Mouse (Mus musculus): ENCODE data around the gene Dcaf6. TPM values are rescaled to one million over a fixed set of nuclear protein-coding genes. Genes with fewer than 3 reads are reported as not detected.
"Not testable (repeated sequence)": the region's sequence is repeated elsewhere in the genome, so short reads cannot be mapped to it uniquely, and the experiment has no call there.

Dcaf6 gene
- total and polyA plus RNA-seq, 2 experiments from 2014 or later: 19.9 to 38.4 TPM

DNA sequence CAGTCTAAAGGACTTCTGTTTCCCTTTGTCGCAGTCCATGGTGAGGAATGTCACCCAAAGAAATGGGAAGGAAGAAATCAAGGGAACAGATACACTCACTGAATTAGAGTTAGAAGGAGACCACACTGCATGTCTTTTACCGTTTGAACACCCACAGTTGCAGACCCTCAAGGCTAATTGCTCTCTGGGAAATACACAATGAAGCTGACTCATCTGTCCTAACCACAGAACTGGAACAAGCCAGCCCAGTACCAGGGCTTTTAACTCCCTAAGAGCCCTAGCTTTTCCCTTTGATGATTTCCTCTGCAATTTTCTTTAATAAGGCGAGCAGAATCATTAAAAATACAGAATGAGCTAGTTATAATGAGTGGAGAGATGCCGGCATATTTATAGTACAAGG lies 115.8 kb downstream of the Dcaf6 start:
- no peaks in the 10 kb centered on the region for H3K4me1 ChIP-seq (ENCODE audit: insufficient read depth, low read length)
- ATAC-seq (ENCODE audit: low FRiP score) (peak; percentile 72), DNase-seq (ENCODE audit: low spot score) (peak; percentile 37)
- H3K36me3 ChIP-seq (ENCODE audit: insufficient read depth, low read length): no peaks in the 10 kb centered on the region
- no peaks in the 10 kb centered on the region for H3K9me3 ChIP-seq (ENCODE audit: low read length)
- no peak for TF ChIP-seq CTCF (IDR thresholded peaks at IDR 0.05)
- H3K27me3 ChIP-seq (ENCODE audit: insufficient read depth, low read length): no peaks in the 10 kb centered on the region
- no peak overlapping the region for H3K4me3 ChIP-seq (ENCODE audit: low read depth, low read length)
- 0 out of 2 replicates have a peak overlapping the region, but pooled peaks have one; percentile 26 for H3K27ac ChIP-seq (ENCODE audit: low read depth, low read length)
- H3K9ac ChIP-seq (replicated peaks; ENCODE audit: low read length, poor library complexity, severe bottlenecking): no peak overlapping the region
- H3K4me2 ChIP-seq (ENCODE audit: low read depth, low read length, poor library complexity, severe bottlenecking): no peak overlapping the region
- 46% methylated on average over 4 of the region's 4 CpGs for WGBS

DNA sequence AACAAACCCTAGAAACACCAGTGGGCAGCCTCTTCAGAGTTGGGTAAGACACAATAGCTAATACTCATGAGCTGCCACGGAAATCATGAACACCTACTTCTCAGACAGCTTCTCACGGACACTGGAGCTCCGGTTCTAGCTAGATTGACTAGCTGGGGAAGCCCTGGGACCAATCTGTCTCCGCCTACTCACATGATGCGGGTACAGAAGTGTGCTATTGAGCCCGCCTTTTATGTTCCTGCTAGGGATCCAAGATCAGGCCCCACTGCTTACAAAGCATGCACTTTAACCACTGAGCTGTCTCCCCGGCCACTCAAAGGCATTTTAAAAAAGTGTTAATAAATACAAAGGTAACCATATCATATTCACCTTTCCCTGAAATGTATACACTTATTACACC lies 118.1 kb downstream of the Dcaf6 start:
- Histone ChIP-seq H3K27me3 (ENCODE audit: insufficient read depth, low read length) (no peaks in the 10 kb centered on the region), H3K9me3 (ENCODE audit: low read length) (no peaks in the 10 kb centered on the region), H3K4me3 (ENCODE audit: low read depth, low read length) (no peak overlapping the region), H3K9ac (replicated peaks; ENCODE audit: low read length, poor library complexity, severe bottlenecking) (no peak overlapping the region), H3K27ac (ENCODE audit: low read depth, low read length) (no peak overlapping the region), H3K36me3 (ENCODE audit: insufficient read depth, low read length) (no peaks in the 10 kb centered on the region), H3K4me1 (ENCODE audit: insufficient read depth, low read length) (no peaks in the 10 kb centered on the region), H3K4me2 (ENCODE audit: low read depth, low read length, poor library complexity, severe bottlenecking) (no peak overlapping the region)
- ATAC-seq (ENCODE audit: low FRiP score): no peak
- no peak for TF ChIP-seq CTCF (IDR thresholded peaks at IDR 0.05)
- WGBS: 74% methylated on average over 7 of the region's 7 CpGs
- no peak for DNase-seq (ENCODE audit: low spot score)

GRCm38 (mm10) chr1:165332797-165333196 lies 127.5 kb downstream of the Dcaf6 start:
- ATAC-seq (ENCODE audit: low FRiP score): no peak
- no peak overlapping the region for H3K9ac ChIP-seq (replicated peaks; ENCODE audit: low read length, poor library complexity, severe bottlenecking)
- no peaks in the 10 kb centered on the region for H3K27me3 ChIP-seq (ENCODE audit: insufficient read depth, low read length)
- H3K4me2 ChIP-seq (ENCODE audit: low read depth, low read length, poor library complexity, severe bottlenecking): no peak overlapping the region
- TF ChIP-seq CTCF (IDR thresholded peaks at IDR 0.05): no peak
- peaks cover 6% of the 10 kb centered on the region; the same call in 1 of the 2 replicates for H3K36me3 ChIP-seq (ENCODE audit: insufficient read depth, low read length)
- H3K27ac ChIP-seq (ENCODE audit: low read depth, low read length): no peak overlapping the region
- no peaks in the 10 kb centered on the region for H3K9me3 ChIP-seq (ENCODE audit: low read length)
- H3K4me3 ChIP-seq (ENCODE audit: low read depth, low read length): no peak overlapping the region
- H3K4me1 ChIP-seq (ENCODE audit: insufficient read depth, low read length): no peaks in the 10 kb centered on the region
- 85% methylated on average over 3 of the region's 3 CpGs for WGBS
- no peak for DNase-seq (ENCODE audit: low spot score)

DNA sequence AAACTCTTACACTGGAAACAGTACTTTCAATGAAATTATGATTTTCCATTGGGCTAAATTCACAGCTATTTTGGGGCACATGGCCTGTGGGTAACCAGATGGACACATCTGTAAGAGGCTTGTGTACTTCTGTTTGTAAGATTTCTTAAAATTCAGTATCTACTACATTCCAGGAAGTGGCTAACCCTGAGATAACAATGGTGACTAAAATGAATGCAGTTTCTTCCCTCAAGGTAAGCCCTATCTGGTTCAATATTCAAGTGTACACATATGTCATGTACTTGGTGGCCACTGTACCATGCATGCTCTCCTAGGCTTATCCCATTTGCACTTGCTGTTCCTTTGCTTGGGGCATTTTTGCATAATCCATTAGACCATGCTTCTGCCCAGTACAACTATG lies 129.4 kb downstream of the Dcaf6 start:
- no peaks in the 10 kb centered on the region for H3K4me1 ChIP-seq (ENCODE audit: insufficient read depth, low read length)
- DNase-seq (ENCODE audit: low spot score) (no peak), ATAC-seq (ENCODE audit: low FRiP score) (no peak)
- H3K9ac ChIP-seq (replicated peaks; ENCODE audit: low read length, poor library complexity, severe bottlenecking): no peak overlapping the region
- H3K27me3 ChIP-seq (ENCODE audit: insufficient read depth, low read length): no peaks in the 10 kb centered on the region
- no peak overlapping the region for H3K27ac ChIP-seq (ENCODE audit: low read depth, low read length)
- H3K9me3 ChIP-seq (ENCODE audit: low read length): no peaks in the 10 kb centered on the region
- peaks cover 6% of the 10 kb centered on the region for H3K36me3 ChIP-seq (ENCODE audit: insufficient read depth, low read length)
- TF ChIP-seq CTCF (IDR thresholded peaks at IDR 0.05): no peak
- H3K4me3 ChIP-seq (ENCODE audit: low read depth, low read length): no peak overlapping the region
- H3K4me2 ChIP-seq (ENCODE audit: low read depth, low read length, poor library complexity, severe bottlenecking): no peak overlapping the region

DNA sequence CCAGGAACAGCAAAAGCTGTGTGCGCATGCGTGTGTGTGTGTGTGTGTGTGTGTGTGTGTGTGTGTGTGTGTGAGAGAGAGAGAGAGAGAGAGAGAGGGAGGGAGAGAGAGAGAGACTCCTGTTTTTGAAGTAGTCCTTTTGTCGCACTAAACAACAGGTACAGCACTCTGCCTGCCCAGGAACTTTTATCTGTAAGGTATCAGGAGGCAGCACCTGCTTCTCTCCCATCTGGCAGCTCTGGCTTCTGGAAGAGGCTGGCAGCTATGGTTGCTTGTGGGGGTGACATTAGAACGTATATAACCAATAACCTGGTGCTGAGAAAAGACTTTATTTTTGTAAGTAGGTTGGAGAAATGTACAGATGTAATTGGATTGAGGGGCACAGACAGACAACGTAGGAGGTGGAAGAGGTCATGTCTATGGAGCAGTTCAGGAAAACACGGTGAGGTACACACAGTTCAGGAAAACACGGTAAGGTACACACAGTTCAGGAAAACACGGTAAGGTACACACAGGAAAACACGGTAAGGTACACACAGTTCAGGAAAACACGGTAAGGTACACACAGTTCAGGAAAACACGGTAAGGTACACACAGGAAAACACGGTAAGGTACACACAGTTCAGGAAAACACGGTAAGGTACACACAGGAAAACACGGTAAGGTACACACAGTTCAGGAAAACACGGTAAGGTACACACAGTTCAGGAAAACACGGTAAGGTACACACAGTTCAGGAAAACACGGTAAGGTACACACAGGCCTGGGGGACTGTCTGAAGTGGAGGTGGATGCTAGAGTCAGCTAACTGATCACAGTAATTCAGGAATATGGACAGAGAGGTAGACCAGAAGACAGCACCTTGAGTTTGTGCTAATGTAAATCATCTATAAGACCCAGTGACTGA lies 131.6 kb downstream of the Dcaf6 start:
- H3K4me1 ChIP-seq (ENCODE audit: insufficient read depth, low read length); H3K27ac ChIP-seq (ENCODE audit: low read depth, low read length); H3K4me2 ChIP-seq (ENCODE audit: low read depth, low read length, poor library complexity, severe bottlenecking); H3K4me3 ChIP-seq (ENCODE audit: low read depth, low read length); DNase-seq (ENCODE audit: low spot score); ATAC-seq (ENCODE audit: low FRiP score); H3K27me3 ChIP-seq (ENCODE audit: insufficient read depth, low read length); H3K9ac ChIP-seq (replicated peaks; ENCODE audit: low read length, poor library complexity, severe bottlenecking); H3K9me3 ChIP-seq (ENCODE audit: low read length): not testable (repeated sequence)
- WGBS: 92% methylated on average over 17 of the region's 17 CpGs
- H3K36me3 ChIP-seq (ENCODE audit: insufficient read depth, low read length): peaks cover 21% of the 10 kb centered on the region

DNA sequence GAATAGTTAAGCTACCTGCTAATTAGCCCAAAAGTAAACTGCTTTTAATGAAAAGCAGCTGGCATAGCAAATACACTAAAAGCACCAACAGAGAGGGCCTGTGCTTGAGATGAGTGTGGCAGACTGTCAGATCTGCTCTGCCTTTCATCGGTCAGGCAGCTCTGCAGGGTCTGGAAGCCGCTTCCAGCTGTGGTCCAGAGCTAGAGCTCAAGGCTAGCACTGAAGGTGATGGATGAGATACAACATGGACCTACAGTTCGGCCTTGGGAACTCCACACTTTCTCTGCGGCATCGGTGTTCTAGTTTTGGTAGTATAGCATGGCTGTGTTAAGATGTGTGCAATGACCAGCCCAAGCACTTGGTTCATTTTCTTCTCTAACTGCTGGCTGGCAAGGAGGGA lies 132.4 kb downstream of the Dcaf6 start:
- TF ChIP-seq CTCF (IDR thresholded peaks at IDR 0.05): no peak
- H3K4me1 ChIP-seq (ENCODE audit: insufficient read depth, low read length): no peaks in the 10 kb centered on the region
- H3K36me3 ChIP-seq (ENCODE audit: insufficient read depth, low read length): peaks cover 29% of the 10 kb centered on the region
- DNase-seq (ENCODE audit: low spot score) (no peak), ATAC-seq (ENCODE audit: low FRiP score) (no peak)
- no peaks in the 10 kb centered on the region for H3K27me3 ChIP-seq (ENCODE audit: insufficient read depth, low read length)
- 89% methylated on average over 5 of the region's 5 CpGs for WGBS
- no peaks in the 10 kb centered on the region for H3K9me3 ChIP-seq (ENCODE audit: low read length)
- H3K27ac ChIP-seq (ENCODE audit: low read depth, low read length): no peak overlapping the region
- no peak overlapping the region for H3K4me2 ChIP-seq (ENCODE audit: low read depth, low read length, poor library complexity, severe bottlenecking)
- no peak overlapping the region for H3K9ac ChIP-seq (replicated peaks; ENCODE audit: low read length, poor library complexity, severe bottlenecking)
- H3K4me3 ChIP-seq (ENCODE audit: low read depth, low read length): no peak overlapping the region

Measured in midbrain, postnatal 0 days (tissue).